Mouse (Mus musculus) adrenal gland, postnatal 4 days (tissue): ENCODE results near the gene Naxd. TPM values are rescaled to one million over a fixed set of nuclear protein-coding genes. Genes with fewer than 3 reads are reported as not detected.
A peak's percentile ranks its signal among the peaks of the same experiment; 100 is the strongest.
"Not testable (repeated sequence)": the region's sequence is repeated elsewhere in the genome, so short reads cannot be mapped to it uniquely, and the experiment has no call there.

ENCODE experiments used
- DNase-seq, 2 experiments: peaks; one replicate each; pipeline ENCODE4 v3.0.0; 2021 to 2022; ENCODE audit warnings: low spot score in 2 of 2, mixed read lengths in 2 of 2
- long read RNA-seq, 2 experiments: library from polyadenylated mRNA; stranded (forward); transcript quantifications; one replicate each; pipeline ENCODE4 v2.0.0; 2021
- total RNA-seq, 2 experiments: library from RNA; stranded (reverse); gene quantifications; 2 replicates each; pipeline ENCODE4 v1.2.3; 2021

Naxd gene
- total RNA-seq: 10 to 100 TPM; 74.2 to 77.2 TPM
- long read RNA-seq, experiment 1, transcript Naxd-201 (10 exons, 1,359 nt): minor isoform, 27 of 90 reads
- long read RNA-seq, experiment 1, transcript Naxd-202 (10 exons, 1,307 nt): major isoform, 41 of 90 reads
- long read RNA-seq, experiment 1, partial matches to known transcripts: 6 of 90 reads
- long read RNA-seq, experiment 1, other reads (novel, unspliced or antisense): 12 of 90 reads
- long read RNA-seq, experiment 2, transcript Naxd-202 (10 exons, 1,307 nt): major isoform, 58 of 117 reads
- long read RNA-seq, experiment 2, transcript Naxd-209 (1 exons, 902 nt): minor isoform, 5 of 117 reads
- long read RNA-seq, experiment 2, transcript Naxd-201 (10 exons, 1,359 nt): minor isoform, 28 of 117 reads
- long read RNA-seq, experiment 2, partial matches to known transcripts: 6 of 117 reads
- long read RNA-seq, experiment 2, other reads (novel, unspliced or antisense): 16 of 117 reads

GRCm38 (mm10) chr8:11497017-11497990 lies at the start of gene Naxd:
TSS of gene Naxd (plus strand) at chr8:11497506.
- DNase-seq: peak; percentile 62 to 80

- DNase-seq: no peak
Observed at GRCm38 (mm10) chr8:11447910-11448570, 49.3 kb upstream of the Naxd start.

- no peak for DNase-seq
Observed at GRCm38 (mm10) chr8:11450184-11451113, 46.9 kb upstream of the Naxd start.

- no peak for DNase-seq
Observed at GRCm38 (mm10) chr8:11452152-11452551, 45.2 kb upstream of the Naxd start.

GRCm38 (mm10) chr8:11452559-11452958 lies 44.7 kb upstream of the Naxd start:
- DNase-seq: no peak

- DNase-seq: no peak
Observed at GRCm38 (mm10) chr8:11452974-11453373, 44.3 kb upstream of the Naxd start.

GRCm38 (mm10) chr8:11454228-11454627 lies 43.1 kb upstream of the Naxd start:
- no peak for DNase-seq

GRCm38 (mm10) chr8:11457278-11457677 lies 40.0 kb upstream of the Naxd start:
- no peak for DNase-seq

GRCm38 (mm10) chr8:11457981-11458836 lies 39.1 kb upstream of the Naxd start:
- no peak for DNase-seq

GRCm38 (mm10) chr8:11459016-11459415 lies 38.3 kb upstream of the Naxd start:
- no peak for DNase-seq

GRCm38 (mm10) chr8:11460934-11461333 lies 36.4 kb upstream of the Naxd start:
- no peak for DNase-seq

- no peak for DNase-seq
Observed at GRCm38 (mm10) chr8:11461847-11462246, 35.5 kb upstream of the Naxd start.

GRCm38 (mm10) chr8:11462641-11463040 lies 34.7 kb upstream of the Naxd start:
- DNase-seq: no peak

- no peak for DNase-seq
Observed at GRCm38 (mm10) chr8:11463541-11463888, 33.8 kb upstream of the Naxd start.

- DNase-seq: no peak
Observed at GRCm38 (mm10) chr8:11463889-11464706, 33.2 kb upstream of the Naxd start.

GRCm38 (mm10) chr8:11464707-11464964 lies 32.7 kb upstream of the Naxd start:
- DNase-seq: no peak

GRCm38 (mm10) chr8:11465619-11466018 lies 31.7 kb upstream of the Naxd start:
- DNase-seq: no peak

- not testable (repeated sequence) for DNase-seq
Observed at GRCm38 (mm10) chr8:11466528-11466927, 30.8 kb upstream of the Naxd start.

GRCm38 (mm10) chr8:11469095-11469494 lies 28.2 kb upstream of the Naxd start:
- DNase-seq: no peak
